Mouse (Mus musculus) c-Kit-positive CD71-positive TER-119-positive erythroid progenitor cells, embryonic 14.5 days (primary cell): Measurements from ENCODE around the gene Cul9.
A peak's percentile ranks its signal among the peaks of the same experiment; 100 is the strongest.

ENCODE experiments used
- DNase-seq: peaks from one replicate; pipeline ENCODE4 v3.0.0-alpha.2; 2013; ENCODE audit warnings: low spot score

Cul9 gene

DNA sequence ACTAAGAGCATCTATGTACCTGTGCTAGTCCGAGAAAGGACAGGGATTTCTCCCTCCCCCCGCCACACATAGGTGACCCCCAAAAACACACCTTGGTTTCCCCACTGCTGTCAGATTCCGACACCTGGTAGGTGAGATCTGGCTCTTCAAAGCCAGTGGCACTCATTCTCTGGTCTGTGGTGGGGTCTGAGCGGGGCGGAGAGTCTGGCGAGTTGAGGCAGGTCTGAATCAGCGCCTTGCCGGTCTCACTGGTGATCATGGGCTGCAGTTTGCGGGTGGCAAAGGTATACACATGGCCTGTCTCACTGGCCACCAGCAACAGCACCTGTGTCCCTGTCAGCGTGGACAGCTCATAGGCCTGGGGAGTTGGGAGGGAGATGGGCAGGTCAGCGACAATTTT is 7.3 kb upstream of the Cul9 start:
- DNase-seq = no peak

DNA sequence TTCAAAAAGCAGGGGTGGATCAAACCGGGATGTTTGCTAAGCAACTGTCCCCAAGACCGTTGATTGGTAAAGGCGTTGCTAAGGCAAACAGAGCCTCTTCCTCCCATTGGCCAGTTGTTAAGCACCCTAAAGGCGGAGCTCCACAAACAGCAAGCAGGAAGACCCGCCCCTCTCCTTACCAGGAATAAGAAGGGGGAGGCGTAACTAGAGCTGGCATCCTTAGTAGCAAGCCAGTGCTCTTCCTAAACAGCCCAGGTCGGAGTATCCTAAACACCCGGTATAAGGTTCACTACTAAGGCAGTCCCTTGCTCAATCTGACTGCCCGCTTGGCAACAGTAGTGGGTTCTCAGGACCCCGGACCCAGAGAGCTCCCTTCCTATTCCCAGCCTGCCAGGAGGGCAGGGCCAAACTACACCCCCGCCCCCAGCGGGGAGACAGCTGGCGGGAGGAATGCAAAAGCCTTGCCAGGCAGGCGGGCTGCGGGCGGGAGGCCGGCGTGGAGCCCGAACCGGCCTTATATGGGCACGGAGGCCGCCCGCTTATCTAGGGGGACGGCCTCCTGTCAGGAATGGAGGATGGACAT is 6.7 kb upstream of the Cul9 start:
- peak; percentile 76 for DNase-seq

DNA sequence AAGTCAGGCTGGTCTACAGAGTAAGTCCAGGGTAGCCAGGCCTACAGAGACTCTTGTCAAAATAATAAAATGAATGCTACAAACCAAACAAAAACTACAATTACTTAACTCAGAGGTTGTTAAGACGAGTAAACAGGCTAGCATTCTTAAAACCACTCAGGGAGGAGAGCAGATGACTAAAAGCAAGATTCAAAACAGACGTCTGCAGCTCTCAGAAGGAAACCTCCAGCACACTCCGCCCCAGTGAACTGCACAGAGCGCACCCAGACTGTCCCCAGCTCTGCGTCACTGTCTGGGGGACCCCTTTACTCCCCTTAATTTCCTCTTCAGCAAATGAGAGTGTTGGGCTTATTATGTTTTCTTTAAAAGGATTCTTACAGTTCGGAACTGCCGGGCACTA is 6.0 kb upstream of the Cul9 start:
- DNase-seq = no peak

DNA sequence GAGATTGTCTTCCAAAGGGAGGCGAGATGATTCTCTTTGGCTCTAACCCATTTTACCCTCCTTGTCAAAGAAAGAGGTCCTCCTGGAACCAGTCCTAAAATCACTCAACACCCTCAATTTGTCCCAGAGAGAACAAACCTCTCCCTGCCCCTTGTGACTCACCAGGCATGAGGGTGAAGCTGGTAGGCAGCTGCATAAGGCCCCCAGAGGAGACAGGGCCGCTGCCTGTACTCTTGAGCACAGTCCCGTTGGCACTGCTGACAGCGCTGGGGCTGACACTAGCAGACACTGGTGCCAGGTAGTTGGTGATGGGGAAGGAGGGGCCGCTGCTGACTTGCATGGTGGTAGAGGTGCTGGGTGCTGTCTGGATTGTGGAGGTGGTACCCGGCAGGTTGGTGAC is 5.2 kb upstream of the Cul9 start:
- no peak for DNase-seq

DNA sequence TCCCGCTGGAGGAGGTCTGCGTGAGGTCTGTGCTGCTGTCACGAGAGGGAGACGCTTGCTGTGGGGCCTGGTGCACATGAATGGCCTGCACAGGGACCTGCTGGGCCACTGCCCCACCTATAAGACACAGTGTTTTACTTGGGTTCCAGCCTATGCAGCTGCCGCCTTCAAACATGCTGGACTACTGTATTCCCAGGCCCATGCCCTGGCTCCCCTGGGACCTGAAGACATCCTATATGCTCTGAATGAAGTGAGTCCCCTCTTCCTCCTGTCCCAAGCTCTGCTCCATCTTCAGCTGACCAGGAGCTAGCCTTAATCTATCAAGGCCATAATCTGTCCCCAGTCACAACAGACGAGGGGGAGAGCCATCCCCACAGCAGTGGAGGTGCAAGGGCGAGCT is 4.7 kb upstream of the Cul9 start:
- no peak for DNase-seq

DNA sequence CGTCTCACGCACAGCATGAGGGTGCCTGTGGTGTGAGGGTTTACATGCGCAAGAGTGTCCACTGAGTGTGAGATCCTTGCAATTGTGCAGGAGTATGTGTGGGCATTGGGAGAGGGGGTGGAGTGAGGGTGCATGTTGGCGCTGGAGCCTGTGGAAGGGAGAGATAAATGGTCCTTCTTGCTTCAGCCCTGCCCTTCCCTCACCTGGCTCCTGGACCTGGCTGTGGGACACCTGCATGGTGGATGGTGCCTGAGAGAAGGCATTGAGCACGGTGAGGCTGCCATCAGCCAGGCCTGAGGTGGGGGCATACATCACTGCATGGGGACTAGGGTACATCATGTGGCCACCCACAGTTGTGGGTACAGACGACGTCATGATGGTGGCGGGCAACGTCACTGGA is 3.5 kb upstream of the Cul9 start:
- no peak for DNase-seq

DNA sequence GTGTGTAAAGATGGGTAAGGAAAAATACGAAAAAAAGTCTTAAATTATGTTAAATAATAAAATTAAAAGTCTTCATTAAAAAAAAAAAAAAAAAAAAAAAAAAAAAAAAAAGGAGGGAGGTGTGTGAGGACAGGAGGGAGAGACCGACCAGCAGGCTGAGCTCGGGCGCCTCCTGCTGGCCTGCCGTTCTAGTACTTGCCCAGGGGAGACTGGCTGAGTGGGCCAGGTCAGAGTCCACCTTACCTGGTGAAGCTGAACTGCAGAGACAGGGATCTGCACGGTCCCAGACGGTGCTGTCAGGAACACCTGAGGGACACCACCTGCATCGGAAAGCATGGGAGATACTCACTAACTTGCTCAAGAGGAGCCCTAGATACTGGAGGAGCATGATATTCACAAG is 3.0 kb upstream of the Cul9 start:
- no peak for DNase-seq

DNA sequence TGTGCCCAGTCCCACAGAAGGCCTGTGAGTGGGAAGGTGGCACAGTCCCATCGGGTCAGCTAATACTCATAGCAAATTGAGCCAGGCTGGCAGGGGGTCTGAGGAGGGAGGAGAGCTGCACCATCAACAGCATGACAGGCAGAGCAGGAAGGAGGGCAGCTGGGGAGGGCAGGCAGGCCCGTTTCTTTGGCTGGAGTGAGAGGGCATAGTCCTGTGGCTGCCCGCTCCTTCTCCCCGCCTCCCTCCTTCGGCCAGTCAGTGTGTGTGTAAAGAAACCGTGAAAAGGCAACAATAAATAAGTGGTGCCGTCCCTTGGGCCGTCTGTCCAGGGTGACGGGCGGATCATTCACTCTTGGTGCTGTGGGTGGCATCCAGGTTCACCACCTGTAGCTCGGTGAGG is 2.6 kb upstream of the Cul9 start:
- DNase-seq = no peak

DNA sequence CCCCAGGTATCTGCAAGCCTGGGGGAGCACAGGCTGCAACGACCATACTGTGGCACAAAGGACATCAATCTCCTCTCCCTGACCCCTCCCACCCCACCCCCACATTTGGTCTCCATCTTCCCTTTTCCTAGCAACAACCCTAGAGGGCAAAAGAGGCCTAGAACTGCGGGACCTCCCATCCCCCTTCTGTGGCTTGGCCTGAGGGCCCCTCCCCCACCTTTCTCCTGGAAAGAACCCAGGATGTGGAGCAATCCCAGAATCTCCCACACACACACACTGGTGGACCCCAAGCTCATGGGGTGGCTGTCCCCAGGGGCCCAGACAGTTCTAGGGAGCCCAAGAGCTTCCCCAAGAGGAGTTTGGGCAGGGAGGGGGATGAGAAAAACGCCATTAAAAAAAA is 1.7 kb upstream of the Cul9 start:
- DNase-seq = no peak

DNA sequence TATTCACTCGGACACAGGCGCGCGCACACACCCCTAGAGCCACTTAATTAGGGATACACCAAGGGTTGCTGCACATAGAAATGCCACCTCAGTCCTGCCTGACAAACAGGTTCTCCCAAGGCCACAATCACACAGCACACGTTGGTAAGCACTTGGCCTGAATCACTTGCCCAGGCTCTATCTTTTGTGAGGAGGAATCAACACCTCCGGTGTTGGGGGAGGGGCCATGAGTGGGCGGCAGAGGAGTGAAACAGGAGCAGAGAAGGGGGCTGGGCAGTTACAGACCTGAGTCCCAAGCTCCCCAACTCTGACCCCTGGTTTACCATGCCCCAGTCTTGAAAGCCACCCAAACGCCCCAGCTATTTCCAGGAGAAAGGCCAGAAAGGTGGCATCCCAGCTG is 807 bp upstream of the Cul9 start:
- DNase-seq = no peak

DNA sequence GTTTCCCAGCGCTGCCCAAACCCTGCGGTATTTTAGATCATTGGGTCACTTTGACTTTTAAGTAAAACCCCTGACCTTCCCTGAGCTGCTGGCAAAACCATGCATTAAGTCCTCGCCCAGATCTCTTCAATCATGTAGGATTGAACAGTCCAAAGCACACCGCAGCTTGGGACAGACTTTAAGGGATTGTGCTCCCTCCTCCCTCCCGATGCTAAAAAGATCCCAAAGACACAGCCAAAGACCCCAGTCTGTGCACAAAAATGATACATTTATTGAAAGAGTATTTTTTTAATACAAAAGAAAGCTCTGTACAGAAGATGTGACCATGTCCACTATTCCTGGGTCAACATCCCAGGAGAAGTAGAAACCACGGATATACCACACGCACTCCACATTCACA is 403 bp upstream of the Cul9 start:
- no peak for DNase-seq

DNA sequence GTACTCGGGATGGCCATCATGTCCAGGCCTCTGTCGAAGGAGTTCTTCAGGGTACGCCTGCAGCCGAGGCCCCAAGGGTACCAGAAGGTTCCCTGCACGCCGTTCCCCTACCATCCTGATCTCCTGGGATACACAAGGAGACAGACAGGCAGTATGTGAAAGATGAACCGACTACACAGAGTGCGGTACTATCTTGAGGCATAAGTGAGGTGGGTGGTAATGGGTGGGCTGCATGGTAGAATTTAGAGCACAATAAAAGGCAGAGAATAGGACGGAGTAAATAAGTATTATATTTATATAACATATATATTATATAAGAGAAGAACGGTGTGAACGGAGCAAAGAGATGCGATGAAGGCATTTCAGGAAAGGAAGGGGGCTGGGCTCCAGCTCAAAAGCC is 2.5 kb downstream of the Cul9 start:
- no peak for DNase-seq

DNA sequence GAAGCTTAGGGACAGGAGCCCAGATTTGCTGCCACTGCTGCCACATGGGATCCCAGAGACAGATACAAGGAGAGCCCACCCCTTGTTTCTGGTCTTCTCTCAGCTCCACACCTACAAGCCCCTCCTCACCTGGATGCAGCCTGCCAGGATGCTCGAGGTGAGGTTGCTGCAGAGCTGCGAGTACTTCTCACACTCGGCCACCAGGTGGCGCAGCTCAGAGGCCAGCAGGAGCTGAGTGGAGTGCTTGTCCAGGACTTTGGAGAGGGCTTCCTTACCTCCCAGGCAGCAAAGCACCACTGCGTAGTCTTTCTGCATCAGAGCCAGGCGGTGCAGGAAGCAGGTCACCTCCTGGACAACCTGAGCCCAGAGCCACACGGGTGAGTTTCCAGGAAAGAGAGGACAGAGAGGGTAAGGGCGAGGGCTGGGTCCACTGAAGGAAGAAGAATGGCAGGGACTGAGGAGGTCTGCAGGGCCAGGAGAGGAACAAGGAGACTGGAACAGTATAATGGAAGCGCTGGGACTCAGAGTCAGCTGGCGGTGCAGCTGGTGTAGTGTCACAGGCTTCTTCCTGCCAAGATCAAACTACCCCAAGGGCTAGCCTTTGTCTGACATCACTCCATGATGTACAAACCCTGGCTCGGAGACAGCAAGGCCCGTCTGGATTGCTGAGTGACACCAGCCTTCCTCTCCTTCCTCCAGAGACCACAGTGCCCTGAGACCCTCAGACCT is 20.4 kb downstream of the Cul9 start:
- DNase-seq = peak; percentile 63

DNA sequence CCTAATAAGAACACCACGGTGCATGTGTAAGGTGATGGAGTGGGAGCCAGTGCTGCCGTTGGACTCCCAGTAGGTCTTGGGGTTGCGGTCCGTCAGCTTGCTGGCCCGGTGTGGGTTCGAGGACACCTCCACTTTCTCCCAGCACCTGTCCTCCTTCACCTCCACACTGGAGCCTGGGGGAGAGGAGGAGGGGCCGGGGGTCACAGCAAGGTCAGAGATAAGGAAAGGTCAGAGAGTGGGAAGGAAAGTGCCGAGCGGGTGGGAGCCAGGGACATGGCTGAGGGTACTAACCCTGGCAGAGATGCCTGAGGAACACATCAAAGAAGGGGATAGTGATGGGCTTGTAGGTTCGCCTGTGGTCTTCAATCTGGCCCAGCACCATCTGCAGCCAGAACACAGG is 21.1 kb downstream of the Cul9 start:
- no peak for DNase-seq

DNA sequence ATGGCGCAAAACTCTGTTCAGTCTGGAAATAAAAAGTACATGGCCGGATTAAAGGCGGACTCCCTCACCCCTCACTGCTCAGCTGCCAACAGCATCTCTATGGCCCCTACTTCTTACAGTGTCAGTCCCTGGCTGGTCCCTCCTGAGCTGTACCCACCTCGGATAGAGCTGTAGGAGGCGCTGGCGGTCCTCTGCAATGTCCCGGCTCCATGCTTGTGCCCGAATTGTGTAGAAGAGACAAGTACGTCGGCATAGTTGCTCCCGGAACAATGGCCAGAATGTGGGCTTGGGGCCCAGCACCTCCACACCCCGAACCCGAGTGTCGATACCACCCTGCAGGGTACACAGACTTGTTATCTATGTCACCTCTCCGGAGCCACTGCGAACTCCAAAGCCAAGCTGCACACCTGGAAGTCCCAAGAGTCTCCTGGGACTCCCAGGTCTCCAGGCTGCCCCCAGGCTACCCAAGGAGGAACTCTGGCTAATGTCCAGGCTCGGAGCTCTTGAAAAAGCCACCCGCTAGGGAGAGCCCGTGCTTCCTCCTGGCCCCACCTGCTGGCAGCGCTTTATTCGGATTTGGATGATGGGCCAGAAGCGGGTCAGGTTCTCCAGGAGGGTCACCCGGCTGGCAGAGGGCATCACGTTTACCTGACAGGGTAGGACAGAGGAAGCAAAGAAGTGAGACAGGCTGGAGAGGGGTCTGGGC is 24.1 kb downstream of the Cul9 start:
- DNase-seq = no peak

DNA sequence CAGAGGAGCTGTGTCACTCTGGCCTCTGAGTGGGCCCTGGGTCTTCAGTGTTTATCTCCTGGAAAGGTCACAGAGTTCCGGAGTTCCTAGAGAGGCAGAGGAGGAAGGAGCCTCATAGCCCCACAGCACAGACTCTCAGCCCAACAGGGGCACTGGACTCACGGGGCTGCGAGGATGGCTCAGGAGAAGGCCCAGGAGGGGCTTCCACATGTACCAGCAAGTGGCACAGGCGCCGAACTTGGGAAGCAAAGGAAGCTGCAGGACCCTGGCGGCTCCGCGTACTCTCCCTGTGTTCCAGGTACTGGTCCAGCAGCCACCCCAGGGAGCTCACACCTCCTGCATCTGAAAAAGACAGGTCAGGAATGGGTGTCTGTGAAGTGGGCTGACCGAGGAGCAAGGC is 25.0 kb downstream of the Cul9 start:
- DNase-seq = no peak

DNA sequence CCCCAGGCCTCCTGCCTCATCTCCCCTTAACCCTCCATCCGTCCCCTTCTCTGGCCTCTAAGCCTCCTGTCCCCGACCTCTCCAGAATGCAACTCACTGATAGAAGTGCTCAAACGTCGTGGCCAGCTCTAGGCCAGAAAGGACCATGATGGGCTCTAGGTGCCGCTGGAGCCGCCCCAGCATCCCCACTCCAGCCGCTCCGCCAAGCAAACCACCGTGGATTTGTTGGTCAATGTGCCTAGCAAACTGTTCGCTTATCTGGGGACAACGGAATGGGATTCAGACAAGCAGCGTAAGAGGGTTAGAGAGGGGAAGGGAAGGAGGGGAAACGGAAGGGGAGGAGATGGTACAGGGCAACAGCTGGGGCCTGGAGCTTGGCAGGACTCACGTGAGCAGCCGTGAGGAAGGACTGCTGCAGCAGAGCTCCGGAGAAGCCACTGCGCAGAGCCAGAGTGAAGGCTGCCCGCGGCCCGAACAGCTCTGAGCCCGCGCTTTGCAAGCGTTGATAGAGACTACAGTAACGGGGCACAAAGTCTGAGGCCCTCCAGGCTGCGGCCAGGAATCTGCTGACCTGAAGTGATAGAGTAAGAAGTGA is 25.7 kb downstream of the Cul9 start:
- no peak for DNase-seq

DNA sequence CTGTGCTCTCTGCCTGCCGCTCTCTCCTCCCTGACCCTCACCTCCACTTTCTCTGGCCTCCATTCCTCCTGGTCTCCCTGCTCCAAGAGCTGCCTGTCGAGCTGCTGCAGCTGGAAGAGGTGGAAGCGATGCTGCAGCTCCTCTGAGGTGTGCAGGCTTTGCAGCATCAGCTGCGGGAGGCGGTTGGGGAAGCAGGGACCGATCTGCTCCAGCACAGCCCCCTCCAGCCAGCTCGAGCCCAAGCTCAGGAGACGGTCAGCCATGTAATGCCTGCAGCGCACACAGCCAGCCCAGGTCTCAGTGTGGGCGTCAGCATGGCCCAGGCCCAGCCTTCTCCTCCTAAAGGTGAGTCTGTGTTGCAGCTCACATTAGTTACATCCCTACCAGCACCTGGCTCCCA is 26.2 kb downstream of the Cul9 start:
- no peak for DNase-seq

DNA sequence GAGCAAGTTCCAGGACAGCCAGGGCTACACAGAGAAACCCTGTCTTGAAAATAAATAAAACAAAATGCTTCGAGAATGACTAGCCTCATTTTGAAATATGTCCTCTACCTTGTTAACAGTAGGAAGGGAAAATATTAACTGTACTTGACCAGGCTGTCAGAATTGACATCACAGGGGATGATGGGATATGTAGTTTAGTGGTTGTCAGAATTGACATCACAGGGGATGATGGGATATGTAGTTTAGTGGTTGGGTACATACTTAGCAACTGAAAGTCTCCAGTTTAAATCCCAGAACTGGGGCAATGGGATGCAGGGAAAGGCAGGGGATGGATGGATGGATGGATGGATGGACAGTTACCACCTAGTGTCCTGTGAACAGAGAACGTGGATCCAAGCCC is 32.9 kb downstream of the Cul9 start:
- DNase-seq = no peak

DNA sequence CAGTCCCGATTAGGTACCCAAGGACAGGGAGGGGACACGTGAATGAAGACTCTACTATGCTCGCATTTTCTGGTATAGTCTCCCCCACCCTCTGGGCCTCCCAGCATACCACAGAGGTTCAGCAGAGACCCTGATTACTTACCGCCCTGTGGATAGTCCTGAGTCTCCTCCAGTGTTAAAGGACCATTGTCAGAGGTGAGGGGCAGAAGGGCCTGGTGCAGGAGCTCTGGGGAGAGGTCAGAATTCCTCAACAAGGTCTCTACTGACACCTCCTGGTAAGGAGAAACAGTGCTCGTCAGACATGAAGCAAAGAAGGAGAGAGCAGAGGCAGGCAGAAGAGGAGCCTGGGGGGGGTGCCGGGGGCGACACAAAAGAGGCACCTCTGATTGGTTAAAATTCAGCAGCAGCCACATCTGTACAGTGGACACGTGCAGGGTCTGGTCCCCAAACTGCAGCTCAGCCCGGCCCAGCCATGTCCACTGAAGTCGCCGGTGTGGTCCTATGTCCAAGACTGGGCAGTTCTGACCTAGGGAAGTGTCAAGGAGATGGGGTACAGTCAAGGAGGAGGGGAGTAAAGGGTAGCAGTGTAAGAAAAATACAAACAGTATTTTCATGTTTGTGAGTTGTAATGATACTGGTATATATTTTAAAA is 35.0 kb downstream of the Cul9 start:
- no peak for DNase-seq

DNA sequence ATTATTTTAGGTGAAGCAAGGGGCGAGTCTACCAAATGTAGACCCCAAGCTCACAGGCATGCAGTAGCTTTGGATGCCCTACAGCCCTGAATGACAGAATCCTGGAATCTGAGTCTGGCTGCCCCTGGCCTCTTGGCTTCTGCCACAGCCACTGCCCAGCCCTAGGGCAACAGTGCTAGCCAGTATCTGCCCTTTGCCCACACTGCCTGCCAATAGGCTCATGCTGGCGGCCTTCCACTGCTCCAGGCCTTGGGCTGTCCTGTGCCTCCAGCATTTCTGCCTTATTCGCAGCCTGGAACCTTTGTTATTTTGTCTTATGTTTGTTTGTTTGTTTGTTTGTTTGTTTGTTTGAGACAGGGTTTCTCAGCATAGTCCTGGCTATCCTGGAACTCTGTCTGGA is 40.6 kb downstream of the Cul9 start:
- DNase-seq = no peak

DNA sequence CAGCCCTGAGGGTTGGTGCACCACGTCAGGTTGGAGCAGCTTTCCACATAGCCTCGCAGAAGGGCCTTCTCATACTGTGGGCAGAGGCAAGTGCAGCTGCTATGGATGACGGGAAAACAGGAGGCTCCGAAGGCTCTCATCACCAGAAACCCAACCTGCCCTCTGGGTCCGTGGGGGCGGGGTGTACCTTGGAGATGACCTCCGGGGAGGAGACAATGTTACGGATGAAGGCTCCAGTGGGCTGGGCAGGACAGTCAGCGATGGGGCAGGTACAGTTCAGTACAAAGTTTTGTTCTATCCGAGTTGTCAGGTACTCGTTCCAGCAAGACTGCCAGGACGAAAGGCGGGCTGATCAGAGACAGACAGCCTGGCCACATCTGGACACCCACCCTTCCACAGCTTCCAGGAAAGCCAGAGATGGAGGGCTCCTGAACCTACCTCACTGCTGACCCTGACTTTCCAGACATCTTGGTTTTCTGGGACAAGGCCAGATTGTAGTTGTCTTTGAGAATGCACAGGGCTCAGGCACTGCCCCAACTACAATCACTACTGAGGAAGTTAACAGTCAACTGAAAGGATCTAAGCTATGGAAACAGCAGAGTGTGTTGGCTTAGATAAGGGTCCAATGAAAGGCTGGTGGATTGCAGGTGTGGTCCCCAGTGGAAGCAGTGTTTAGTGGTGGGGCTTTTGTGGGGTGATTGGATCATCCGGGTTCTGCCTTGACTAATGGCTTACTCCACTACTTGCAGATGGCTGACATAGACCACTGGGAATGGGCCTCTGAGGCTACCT is 42.1 kb downstream of the Cul9 start:
- no peak for DNase-seq
